Mouse (Mus musculus): Measurements from ENCODE around the gene Zfand6.
A peak's percentile ranks its signal among the peaks of the same experiment; 100 is the strongest.

Zfand6 gene

GRCm38 (mm10) chr7:84689251-84690100 lies at the start of gene Zfand6:
Gene Zfand6, minus strand, starts transcription at chr7:84689959.
- peak; percentile 95 for ATAC-seq (ENCODE audit: insufficient number of reproducible peaks, low FRiP score, low TSS enrichment)

- no peak for ATAC-seq (ENCODE audit: insufficient number of reproducible peaks, low FRiP score, low TSS enrichment)
Measured at GRCm38 (mm10) chr7:84736803-84737202, 47.0 kb upstream of the Zfand6 start.

GRCm38 (mm10) chr7:84733038-84733437 lies 43.3 kb upstream of the Zfand6 start:
- peak; percentile 86 for ATAC-seq (ENCODE audit: insufficient number of reproducible peaks, low FRiP score, low TSS enrichment)

- ATAC-seq (ENCODE audit: insufficient number of reproducible peaks, low FRiP score, low TSS enrichment) = peak; percentile 54; the same call in 1 of the 2 replicates
Measured at GRCm38 (mm10) chr7:84732052-84732451, 42.3 kb upstream of the Zfand6 start.

GRCm38 (mm10) chr7:84731076-84731475 lies 41.3 kb upstream of the Zfand6 start:
- no peak for ATAC-seq (ENCODE audit: insufficient number of reproducible peaks, low FRiP score, low TSS enrichment)

- ATAC-seq (ENCODE audit: insufficient number of reproducible peaks, low FRiP score, low TSS enrichment) = no peak
Measured at GRCm38 (mm10) chr7:84722804-84723459, 33.2 kb upstream of the Zfand6 start.

GRCm38 (mm10) chr7:84710287-84710958 lies 20.7 kb upstream of the Zfand6 start:
- ATAC-seq (ENCODE audit: insufficient number of reproducible peaks, low FRiP score, low TSS enrichment) = no peak

GRCm38 (mm10) chr7:84706877-84707276 lies 17.1 kb upstream of the Zfand6 start:
- no peak for ATAC-seq (ENCODE audit: insufficient number of reproducible peaks, low FRiP score, low TSS enrichment)

GRCm38 (mm10) chr7:84690101-84690509 lies 346 bp upstream of the Zfand6 start:
- no peak; the same call in 1 of the 2 replicates for ATAC-seq (ENCODE audit: insufficient number of reproducible peaks, low FRiP score, low TSS enrichment)

- no peak for ATAC-seq (ENCODE audit: insufficient number of reproducible peaks, low FRiP score, low TSS enrichment)
Measured at GRCm38 (mm10) chr7:84687653-84688580, 1.8 kb downstream of the Zfand6 start.

GRCm38 (mm10) chr7:84686380-84686779 lies 3.4 kb downstream of the Zfand6 start:
- no peak for ATAC-seq (ENCODE audit: insufficient number of reproducible peaks, low FRiP score, low TSS enrichment)

GRCm38 (mm10) chr7:84684675-84685074 lies 5.1 kb downstream of the Zfand6 start:
- ATAC-seq (ENCODE audit: insufficient number of reproducible peaks, low FRiP score, low TSS enrichment) = no peak

- no peak for ATAC-seq (ENCODE audit: insufficient number of reproducible peaks, low FRiP score, low TSS enrichment)
Measured at GRCm38 (mm10) chr7:84681558-84681957, 8.2 kb downstream of the Zfand6 start.

GRCm38 (mm10) chr7:84680931-84681330 lies 8.8 kb downstream of the Zfand6 start:
- no peak for ATAC-seq (ENCODE audit: insufficient number of reproducible peaks, low FRiP score, low TSS enrichment)

- ATAC-seq (ENCODE audit: insufficient number of reproducible peaks, low FRiP score, low TSS enrichment) = no peak
Measured at GRCm38 (mm10) chr7:84680092-84680491, 9.7 kb downstream of the Zfand6 start.

- peak; percentile 100 for ATAC-seq (ENCODE audit: insufficient number of reproducible peaks, low FRiP score, low TSS enrichment)
Measured at GRCm38 (mm10) chr7:84679264-84679663, 10.5 kb downstream of the Zfand6 start.

- ATAC-seq (ENCODE audit: insufficient number of reproducible peaks, low FRiP score, low TSS enrichment) = no peak
Measured at GRCm38 (mm10) chr7:84673103-84673502, 16.7 kb downstream of the Zfand6 start.

- no peak for ATAC-seq (ENCODE audit: insufficient number of reproducible peaks, low FRiP score, low TSS enrichment)
Measured at GRCm38 (mm10) chr7:84669554-84670152, 20.1 kb downstream of the Zfand6 start.

GRCm38 (mm10) chr7:84667946-84668345 lies 21.8 kb downstream of the Zfand6 start:
- ATAC-seq (ENCODE audit: insufficient number of reproducible peaks, low FRiP score, low TSS enrichment) = peak; percentile 92

- no peak for ATAC-seq (ENCODE audit: insufficient number of reproducible peaks, low FRiP score, low TSS enrichment)
Measured at GRCm38 (mm10) chr7:84652740-84653139, 37.0 kb downstream of the Zfand6 start.

All from cerebellum, adult (tissue).